Mouse (Mus musculus) layer of hippocampus, postnatal 14 days (tissue): ENCODE data around the gene Rassf2. TPM values are rescaled to one million over a fixed set of nuclear protein-coding genes. Genes with fewer than 3 reads are reported as not detected.

Source experiments
- DNase-seq, 2 experiments: peaks; one replicate each; pipeline ENCODE4 v3.0.0; 2021 to 2022; ENCODE audit warnings: low spot score in 2 of 2, mixed read lengths in 1 of 2
- total RNA-seq, 2 experiments: library from RNA; stranded (reverse); gene quantifications; 2 replicates each; pipeline ENCODE4 v1.2.3; 2021

Gene Rassf2
- total RNA-seq, 2 experiments from 2014 or later, result 33.3 to 35.6 TPM

DNA sequence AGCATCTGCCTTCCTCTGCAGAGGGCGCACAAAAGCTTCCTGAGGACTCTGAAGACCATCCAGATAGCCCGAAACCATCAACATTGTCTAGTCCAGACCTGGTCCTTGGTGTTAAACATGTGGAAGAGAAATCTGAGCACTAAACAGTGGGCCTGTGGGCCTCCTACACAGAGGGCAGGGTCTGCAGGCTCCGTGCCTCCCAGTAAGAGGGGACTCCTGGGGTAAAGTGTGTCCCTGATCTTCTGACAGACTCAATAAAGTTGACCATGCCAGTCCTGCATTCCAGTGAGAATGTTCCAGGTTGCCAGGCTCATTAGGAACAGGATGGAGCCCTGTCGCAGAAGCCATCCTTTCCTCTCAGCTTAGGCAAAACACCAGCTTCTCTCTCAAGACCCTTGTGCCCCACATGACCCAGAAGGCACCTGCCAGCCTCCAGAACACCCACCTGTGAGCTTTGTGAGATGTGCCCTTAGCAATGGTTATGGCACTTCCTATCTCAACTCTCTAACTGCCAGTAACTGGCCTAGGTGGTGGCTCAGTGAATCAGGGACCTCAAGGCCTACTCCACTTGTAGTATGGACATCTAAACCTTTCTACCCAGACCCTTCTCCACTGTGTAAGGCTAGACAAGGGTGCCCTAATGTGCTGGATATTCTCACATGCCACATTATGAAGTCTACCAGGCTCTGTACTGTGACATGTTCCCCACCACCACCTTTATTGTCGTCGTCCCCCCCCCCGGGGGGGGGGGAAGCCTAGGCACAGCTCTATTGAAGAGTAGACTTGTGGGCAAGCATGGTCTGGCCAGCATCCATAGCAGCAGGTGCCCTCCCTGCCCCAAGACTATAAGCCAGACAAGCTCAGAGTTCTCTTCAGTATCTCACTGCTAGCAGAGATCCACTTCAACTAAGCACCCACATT is 73.5 kb downstream of the Rassf2 start:
- no peak for DNase-seq

DNA sequence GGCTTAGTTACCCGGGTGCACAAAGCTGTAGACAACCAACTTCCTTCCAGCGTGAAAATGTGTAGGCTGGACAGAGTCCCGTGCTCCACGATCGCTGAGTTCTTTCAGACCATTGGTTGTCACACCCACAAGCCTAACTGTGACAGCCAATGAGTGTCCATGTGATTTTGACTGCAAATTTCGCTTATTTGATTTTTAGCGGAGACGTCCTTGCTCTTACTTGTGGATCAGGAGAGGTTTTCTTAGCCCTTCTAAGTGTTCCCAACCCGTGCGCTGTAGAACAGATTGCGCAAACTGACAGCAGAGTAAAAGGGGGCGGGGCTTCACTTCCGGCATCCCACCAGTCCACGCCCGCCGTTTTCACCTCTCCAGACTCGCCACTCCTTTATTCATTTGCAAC is 74.8 kb downstream of the Rassf2 start:
- DNase-seq, result no peak

DNA sequence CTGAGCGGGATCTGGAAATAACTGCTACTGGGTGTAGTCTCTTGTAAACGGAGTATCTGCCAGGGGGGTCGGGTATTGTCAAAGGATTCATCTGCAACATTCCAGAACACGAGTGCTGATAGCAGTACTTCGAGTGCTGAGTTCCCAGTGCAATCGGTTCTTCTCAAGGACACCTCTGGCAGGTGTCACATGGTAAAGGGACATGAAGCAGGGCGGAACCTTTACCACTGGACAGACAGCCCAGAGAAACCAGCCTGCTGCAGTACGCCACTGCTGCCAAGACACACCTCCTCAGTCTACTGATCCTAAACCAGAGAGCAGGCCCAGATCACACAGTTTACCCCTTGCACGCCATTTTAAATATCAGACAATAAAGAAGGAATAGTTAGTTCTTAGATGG is 75.2 kb downstream of the Rassf2 start:
- DNase-seq, result no peak

DNA sequence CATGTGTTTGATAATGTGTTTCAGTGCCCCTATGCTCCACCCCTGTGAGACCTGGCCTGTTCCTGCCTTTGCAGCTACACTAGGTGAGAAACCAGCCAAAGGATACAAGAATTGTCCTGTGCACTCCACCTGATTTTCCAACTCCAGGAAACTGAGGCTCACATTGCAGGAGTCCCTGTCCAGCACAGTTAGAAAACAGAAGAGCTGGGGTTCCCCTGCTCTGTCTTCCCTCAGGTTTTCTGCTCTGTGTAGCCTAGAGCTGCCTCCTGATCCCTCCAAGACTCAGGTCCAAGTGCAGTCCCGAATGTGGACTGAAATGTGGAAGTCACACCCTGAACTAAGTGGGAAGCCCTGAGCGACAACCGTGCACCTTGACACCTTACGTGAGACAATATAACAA is 76.3 kb downstream of the Rassf2 start:
- no peak for DNase-seq

DNA sequence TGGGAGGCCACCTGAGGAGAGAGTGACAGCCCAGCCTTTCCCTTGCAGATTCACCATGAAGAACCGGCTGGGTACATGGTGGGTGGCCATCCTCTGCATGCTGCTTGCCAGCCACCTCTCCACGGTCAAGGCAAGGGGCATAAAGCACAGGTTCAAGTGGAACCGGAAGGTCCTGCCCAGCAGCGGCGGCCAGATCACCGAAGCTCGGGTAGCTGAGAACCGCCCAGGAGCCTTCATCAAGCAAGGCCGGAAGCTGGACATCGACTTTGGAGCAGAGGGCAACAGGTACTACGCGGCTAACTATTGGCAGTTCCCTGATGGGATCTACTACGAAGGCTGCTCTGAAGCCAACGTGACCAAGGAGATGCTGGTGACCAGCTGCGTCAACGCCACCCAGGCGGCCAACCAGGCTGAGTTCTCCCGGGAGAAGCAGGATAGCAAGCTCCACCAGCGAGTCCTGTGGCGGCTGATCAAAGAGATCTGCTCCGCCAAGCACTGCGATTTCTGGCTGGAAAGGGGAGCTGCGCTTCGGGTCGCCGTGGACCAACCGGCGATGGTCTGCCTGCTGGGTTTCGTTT is 77.0 kb downstream of the Rassf2 start:
- DNase-seq, result peak in 1 of 2 experiments; percentile 1

DNA sequence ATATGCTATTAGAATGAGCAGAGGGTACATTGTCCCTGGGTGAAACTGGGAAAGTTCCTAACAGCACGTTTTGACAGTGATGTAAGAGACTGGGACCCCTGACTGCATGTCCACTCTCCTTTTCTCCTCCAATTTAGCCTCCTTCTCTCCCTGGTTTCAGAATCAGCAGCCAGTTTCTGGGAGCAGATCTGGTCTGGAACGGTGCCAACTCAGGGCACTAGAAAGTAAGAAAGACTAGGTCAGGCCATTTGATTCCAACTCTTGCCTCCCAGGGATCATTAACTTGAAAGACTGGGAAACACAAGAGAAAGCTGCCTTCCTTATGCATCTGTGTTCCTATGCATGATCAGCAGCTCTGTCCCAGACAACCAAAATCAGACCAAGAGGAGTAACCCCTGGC is 77.6 kb downstream of the Rassf2 start:
- peak in 1 of 2 experiments; percentile 4 for DNase-seq

DNA sequence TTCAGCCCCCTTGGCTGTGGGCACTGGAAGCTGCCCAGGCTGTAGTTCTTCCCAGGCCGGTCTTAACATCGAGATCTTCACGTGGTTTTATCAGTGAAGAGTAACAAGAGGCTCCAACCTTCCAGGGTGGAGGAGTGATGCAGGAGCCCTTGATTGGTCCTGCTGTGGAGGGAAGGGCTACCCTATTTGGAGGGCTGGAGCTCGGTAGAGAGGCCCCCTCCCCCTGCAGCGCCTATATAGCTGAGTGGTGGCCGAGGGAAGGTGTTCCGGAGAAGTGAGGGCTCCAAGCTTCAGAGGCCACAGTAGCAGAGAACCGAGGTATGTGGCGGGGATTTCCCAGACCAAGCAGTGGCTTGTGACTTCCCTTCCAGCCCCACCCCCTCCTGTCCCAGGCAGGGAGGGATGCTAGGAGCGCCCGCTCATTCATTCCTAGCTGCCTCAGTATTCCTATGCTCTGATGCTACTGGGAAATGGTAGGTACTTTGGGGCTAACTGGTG is 79.4 kb downstream of the Rassf2 start, which contains the start of gene Prnd:
TSS of gene Prnd (plus strand) at position 264 of the 498 bp plus-strand sequence.
- peak in 1 of 2 experiments; percentile 0 for DNase-seq

DNA sequence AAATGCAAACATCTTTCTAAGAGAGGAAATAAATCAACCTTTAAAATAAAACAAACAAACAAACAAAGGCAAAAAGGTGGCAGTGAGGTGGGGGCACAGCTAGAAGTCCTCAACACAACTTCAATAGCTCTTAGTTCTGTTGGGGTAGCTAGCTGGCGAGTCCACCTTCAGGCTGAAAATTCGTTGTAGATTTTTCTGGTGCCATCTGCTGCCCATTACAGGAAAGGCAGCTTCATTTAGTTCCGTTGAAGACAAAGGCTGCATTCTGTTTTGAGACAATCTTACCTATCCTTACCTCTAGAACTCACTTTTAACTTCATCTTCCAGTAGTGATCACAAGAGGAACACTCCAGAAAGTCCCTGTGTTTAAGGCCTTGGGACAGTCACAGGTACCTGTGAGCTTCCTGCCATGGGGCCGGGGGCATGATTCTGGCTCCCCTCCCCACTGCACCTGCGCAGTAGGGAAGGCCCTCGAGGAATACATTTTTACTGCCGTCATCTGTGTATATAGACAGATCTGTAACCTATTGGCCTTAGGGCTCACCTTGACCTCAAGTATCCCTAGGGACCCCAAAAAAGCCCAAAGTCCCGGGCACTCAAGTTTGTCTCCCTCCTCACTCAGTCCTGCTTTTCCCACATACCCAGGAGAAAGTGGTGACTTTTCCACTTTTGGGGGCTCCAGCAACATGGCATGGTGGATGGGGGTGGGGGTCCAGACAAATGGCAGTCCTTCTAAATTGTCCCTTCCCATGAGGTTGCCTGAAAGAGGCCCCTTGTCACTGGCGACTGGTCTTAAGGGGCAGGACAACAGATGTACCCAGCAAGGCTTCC is 80.1 kb downstream of the Rassf2 start:
- DNase-seq, result peak in 1 of 2 experiments; percentile 80

DNA sequence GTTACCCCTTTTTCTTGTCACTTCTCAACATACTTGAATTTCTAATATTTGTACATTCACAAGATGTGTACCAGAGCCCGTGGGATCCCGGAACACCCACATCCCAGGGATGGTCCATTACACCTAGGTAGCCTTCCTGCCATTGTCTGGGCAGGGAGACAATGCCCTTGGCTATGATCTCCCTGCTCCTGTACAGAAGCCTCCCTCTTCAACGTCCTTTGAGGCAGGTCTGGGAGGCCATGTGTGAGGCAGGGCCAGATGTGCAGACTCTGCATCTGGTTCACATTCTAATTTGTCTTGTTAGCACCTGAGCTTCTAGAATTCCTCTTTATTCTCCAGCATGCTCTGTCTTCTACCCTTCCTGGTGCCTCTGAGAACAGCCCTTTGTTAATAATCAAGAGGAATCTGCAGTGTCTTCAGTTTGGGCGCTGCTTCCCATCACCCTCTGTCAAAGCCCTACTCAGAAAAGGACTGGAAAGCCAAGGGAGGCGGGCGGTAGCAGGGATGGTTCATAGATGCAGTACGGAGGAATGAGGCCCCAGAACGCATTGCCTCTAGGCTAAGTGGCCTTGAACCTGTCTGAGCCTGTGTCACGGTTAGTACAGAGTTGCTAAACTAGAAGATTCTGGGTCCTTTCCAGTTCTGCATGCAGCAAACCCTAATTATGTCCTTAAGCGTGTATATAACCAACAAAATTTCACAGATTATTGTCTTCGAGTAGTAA is 81.0 kb downstream of the Rassf2 start:
- no peak for DNase-seq

DNA sequence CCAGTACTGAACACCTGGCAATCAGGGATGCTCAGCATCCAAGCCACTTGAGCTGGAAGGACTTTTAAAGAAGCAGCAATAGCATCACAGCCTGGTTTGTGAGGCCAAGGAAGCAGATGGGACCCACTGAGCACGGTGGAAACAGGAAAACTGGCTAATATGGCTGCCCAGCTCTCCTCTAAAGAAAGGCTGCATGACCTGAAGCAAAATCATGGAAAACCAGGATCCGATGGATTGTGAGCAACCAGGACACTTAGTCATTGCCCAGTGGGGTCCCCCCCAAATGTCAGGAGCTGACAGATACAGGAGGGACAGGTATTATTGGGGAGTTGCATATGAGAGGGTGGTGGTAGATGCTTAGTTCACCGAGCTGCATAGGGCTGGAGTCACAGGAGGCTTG is 81.9 kb downstream of the Rassf2 start:
- no peak for DNase-seq

DNA sequence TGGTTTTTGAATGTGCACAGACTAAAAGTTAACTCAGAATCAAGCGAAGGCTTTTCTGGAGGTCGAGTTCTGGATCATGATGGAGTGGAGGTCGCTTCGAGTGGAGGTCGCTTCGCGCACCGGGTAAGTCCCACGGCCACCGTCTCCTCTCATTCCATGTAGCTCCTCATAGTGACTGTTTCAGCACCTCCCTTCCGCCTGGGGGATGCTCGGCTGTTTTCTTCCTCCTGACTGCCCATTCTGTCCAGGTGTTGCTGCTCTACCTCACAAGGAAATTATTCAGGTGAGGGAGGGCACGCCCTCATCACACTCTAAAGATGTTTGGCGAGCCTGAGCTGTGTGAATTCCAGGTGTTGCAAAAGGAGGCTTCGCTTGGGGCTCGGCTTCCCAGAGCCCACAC is 83.7 kb downstream of the Rassf2 start:
- DNase-seq, result peak in 1 of 2 experiments; percentile 0

DNA sequence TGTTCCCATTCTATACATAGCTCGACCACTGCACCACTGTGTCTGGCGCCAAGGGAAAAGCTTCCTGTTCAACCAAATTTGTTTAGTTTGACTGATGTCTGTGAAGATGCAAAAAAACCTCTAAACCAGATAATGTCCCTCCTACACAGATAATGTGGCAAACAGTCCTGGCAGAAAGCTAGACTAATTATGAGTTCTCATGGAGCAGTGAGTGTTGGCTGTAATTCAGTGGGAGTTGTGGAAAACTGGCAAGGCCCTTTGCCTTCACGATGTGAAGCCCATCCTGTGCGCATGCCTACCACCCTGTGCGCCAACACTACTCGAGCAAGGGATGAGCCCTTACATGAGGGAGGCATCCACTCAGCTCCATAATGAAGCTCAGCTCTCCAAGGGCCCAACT is 84.3 kb downstream of the Rassf2 start:
- peak in 1 of 2 experiments; percentile 62 for DNase-seq

DNA sequence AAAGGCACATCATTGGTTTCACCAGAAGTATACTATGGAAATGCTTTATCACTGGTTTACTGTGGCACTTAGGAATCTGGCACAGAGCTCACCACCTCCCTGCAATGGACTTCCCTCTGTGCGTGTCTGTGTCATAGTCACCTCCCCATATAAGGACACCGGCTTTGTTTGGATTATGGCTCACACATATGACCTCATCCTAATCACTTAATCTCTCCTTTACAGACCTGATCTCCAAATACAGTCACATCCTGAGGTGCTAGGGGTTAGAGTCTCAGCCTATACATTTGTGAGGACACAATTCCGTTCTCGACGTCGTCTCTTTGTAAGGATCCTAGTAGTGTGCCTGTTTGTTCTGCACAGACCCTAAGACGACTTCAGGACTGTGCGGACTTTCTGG is 84.8 kb downstream of the Rassf2 start:
- no peak for DNase-seq

DNA sequence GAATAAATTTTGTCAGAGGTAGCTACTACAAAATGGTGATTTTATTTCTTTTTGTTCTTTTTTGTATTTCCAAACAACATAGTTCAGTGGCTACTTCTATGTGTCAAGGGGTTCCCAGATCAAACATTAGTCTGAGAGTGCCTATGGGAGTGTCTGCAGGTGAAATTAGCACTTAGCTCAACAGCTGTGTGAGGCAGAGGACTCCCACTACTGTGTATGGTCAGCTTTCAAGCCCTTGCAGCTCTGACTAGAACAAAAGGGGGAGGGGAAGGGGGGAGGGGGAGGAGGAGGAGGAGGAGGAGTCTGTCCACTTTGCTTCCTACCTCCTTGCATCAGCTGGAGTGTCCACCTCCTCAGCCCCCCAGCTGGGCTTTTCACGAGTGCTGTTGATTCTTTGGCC is 85.7 kb downstream of the Rassf2 start:
- no peak for DNase-seq

DNA sequence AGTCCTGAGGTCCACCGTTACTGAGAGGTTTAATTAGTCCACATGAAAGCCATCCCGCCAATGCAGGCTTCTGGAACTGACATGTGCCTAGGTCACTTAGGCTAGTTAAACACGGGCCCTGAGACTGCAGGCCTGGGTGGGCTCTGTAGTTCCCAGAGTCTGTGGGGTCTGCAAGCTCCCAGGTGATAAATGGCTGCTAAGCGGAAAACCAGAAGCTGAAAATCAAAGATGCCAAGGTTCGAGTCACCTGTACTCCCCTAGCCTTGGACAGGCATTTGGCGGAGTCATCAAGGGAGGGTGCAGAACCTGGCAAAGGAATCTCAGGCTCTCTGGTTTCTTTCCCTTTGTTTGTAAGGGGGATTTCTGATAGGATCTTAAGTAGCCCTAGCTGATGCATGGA is 88.6 kb downstream of the Rassf2 start:
- no peak for DNase-seq

DNA sequence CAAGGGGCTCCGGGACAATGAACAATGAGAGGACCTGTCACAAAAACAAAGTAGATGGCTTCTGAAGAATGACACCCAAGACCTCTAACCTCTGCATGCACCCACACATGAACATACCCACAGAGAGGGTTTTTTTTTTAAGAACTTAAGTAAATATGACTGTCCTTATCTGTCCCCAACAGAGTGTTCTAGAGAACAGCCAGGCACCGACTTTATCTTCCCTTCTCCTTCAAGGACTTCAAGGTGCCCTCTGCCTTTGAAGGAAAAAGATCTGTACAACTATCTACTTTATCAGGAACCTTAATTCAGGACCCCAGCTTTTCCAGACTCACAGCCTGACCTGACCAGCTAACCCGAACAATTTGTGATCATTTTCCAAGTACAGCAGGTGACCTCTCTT is 89.6 kb downstream of the Rassf2 start:
- no peak for DNase-seq

Other genes with a start within 250 kb of the Rassf2 start
- under 1 TPM in 1 of 2 experiments, not detected in 1; 0.14 TPM for gene Erv3, start 170.5 kb downstream of the Rassf2 start, total RNA-seq
- gene Prnp, start 120.3 kb downstream of the Rassf2 start, total RNA-seq, result 100 to 1,000 TPM; 651 to 673 TPM
- not detected for gene Prn, start 120.3 kb downstream of the Rassf2 start, total RNA-seq
- 1 to 10 TPM; 2.0 to 2.1 TPM for gene Prnd, start 79.4 kb downstream of the Rassf2 start, total RNA-seq
- 10 to 100 TPM; 88.9 to 94.1 TPM for gene Slc23a2, start 114.8 kb upstream of the Rassf2 start, total RNA-seq
- 10 to 100 TPM; 25.8 to 27.7 TPM for gene Tmem230, start 217.5 kb upstream of the Rassf2 start, total RNA-seq
- gene Pcna, start 223.1 kb upstream of the Rassf2 start, total RNA-seq, result 10 to 100 TPM; 45.3 to 51.5 TPM
- gene Cds2, start 232.9 kb upstream of the Rassf2 start, total RNA-seq, result 100 to 1,000 TPM; 194 to 204 TPM